Mouse (Mus musculus): ENCODE measurements around the gene Hsph1.

DNA sequence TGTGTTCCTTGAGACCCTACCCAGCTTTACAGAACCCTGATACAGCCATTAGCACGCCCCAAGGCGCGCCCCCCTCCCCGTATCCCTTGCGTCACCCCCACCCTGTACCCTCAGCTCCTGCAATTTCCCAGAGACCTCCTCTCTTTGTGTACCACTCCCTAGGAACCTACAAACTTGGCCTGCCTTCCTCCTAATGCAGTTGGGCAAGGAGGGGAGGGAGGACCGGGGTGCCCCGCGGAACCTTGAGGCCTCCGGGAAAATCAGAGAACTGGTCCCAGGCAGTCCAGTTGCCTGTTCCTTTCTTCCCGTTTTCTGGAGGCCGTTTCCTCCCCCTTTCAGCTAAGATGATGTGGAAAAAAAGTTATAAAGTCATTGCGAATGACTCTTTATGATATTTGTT, 43.2 kb upstream of the Hsph1 start:
- TF ChIP-seq POLR2A (IDR thresholded peaks at IDR 0.05; ENCODE audit: insufficient read depth, low read depth, low read length) (no peak), CTCF (IDR thresholded peaks at IDR 0.05) (no peak)

All from heart, adult 2 months (tissue).